Mouse (Mus musculus): ENCODE data around the gene Tulp3. TPM values are rescaled to one million over a fixed set of nuclear protein-coding genes. Genes with fewer than 3 reads are reported as not detected.

Tulp3 gene
- 3.9 and 5.2 TPM in 2 replicates for polyA plus RNA-seq (2012; ENCODE audit: insufficient read depth, insufficient read length, missing spikeins)

DNA sequence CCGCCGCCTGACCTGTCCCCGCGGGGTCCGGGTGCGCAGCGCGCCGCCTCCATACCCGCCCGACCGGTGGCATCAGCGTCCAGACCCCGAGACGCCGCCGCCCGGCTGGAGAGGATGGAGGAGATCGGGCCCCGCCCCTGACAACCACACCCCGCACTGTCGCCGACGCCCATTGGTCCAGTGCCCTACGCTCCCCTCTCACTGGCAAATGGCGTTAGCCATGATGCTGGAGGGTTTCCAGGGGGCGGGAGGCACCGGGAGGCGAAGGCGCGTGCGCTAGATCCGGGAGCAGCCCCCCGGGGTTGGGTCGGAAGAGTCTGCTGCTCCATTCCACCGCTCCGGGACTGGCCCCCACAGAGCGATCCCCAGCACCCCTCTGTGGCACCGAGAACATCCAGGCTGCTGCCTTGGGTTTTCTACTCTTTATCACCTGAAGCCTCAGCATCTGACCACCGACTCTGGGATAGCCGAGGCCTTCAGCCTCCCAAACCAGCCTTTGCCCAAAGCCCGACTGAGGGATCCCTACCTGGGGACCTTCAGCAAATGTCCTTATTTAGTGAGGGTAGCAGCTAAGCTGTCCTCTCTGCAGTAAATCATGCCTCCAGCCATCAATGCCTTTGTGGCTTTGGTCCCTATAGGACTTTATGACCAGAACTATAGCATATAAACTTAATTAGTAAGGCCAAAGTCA, at the start of gene Tulp3:
Gene Tulp3 (minus strand): TSS at position 126 of the 691 bp plus-strand sequence.
- H3K4me1 ChIP-seq (ENCODE audit: control insufficient read depth, insufficient read depth, low read length): peaks cover 12% of the 10 kb centered on the region
- no peak for TF ChIP-seq POLR2A (IDR thresholded peaks at IDR 0.05; ENCODE audit: borderline replicate concordance, low read depth, low read length)
- H3K4me3 ChIP-seq (ENCODE audit: insufficient read depth, low read length): peak within 1 kb of the TSS; percentile 87
- H3K27ac ChIP-seq (ENCODE audit: insufficient read depth, low read depth, low read length): no peak within 1 kb of the TSS

DNA sequence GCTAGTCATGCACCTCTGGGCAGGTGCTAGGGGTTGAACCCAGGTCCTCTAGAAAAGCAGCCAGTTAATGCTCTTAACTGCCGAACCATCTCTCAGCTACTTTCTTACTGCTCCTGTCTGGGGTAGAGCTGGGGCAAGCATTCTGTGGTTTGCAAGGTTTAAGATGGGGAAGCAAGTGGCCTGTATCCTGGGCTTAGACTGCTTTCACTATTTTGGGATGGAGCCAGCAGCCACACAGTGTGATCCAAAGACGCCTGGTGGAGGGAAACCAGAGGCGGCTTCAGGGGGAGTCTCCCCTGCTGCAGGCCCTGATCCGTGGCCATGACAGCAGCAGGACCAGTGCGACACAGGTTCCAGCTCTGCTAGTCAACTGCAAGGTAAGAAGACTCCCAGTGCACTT, 49.1 kb upstream of the Tulp3 start:
- H3K4me1 ChIP-seq (ENCODE audit: control insufficient read depth, insufficient read depth, low read length): peaks cover 21% of the 10 kb centered on the region
- TF ChIP-seq POLR2A (IDR thresholded peaks at IDR 0.05; ENCODE audit: borderline replicate concordance, low read depth, low read length) (no peak), CTCF (IDR thresholded peaks at IDR 0.05; ENCODE audit: low read depth, low read length) (no peak)
- H3K4me3 ChIP-seq (ENCODE audit: insufficient read depth, low read length): no peak overlapping the region
- H3K27ac ChIP-seq (ENCODE audit: insufficient read depth, low read depth, low read length): no peak overlapping the region

DNA sequence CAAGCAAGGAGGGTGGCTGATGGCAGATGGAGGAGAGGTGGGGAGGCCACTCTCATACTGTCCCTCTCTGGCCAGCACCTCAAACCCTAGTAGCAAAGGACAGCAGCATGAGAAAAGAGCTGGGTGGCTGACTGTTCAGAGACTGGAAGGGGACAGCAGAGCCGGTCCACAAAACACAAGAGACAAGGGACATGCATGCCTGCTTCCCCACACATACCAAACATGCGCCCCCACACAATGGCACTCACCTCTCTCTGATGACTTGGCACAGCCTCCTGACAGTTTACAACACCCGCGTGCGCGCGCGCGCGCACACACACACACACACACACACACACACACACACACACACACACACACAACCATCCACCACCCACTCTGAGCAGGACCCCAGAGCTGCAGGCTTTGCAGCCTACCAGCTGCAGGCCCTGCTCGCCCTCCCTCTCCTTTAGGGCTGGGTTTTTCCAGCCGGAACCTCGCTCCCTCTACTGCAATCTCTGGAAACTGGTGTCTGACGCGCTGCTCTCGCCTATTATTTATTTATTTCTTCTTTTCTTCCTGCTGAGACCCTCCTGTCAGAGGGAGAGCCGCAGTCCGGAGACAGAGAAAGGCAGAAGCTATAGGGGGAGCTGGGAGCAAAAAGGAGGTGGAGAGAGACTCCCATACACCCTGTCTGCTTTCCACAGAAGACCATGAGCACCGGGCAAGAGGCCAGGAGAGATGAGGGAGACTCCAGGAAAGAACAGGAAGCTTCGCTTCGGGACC, 44.0 kb upstream of the Tulp3 start:
- Histone ChIP-seq H3K4me1 (ENCODE audit: control insufficient read depth, insufficient read depth, low read length) (no peaks in the 10 kb centered on the region), H3K4me3 (ENCODE audit: insufficient read depth, low read length) (no peak overlapping the region), H3K27ac (ENCODE audit: insufficient read depth, low read depth, low read length) (no peak overlapping the region)
- TF ChIP-seq POLR2A (IDR thresholded peaks at IDR 0.05; ENCODE audit: borderline replicate concordance, low read depth, low read length) (no peak), CTCF (IDR thresholded peaks at IDR 0.05; ENCODE audit: low read depth, low read length) (no peak)

- no peak within 1 kb of the TSS for H3K27ac ChIP-seq (ENCODE audit: insufficient read depth, low read depth, low read length)
- TF ChIP-seq CTCF (IDR thresholded peaks at IDR 0.05; ENCODE audit: low read depth, low read length): no peak
- no peak for TF ChIP-seq POLR2A (IDR thresholded peaks at IDR 0.05; ENCODE audit: borderline replicate concordance, low read depth, low read length)
- H3K4me3 ChIP-seq (ENCODE audit: insufficient read depth, low read length): no peak within 1 kb of the TSS
- no peaks in the 10 kb centered on the region for H3K4me1 ChIP-seq (ENCODE audit: control insufficient read depth, insufficient read depth, low read length)
These were observed 43.3 kb upstream of the Tulp3 start, which contains the start of gene Nrip2 for GRCm38 (mm10) chr6:128398996-128399395. Gene Nrip2, plus strand, starts transcription at chr6:128399296.

- TF ChIP-seq POLR2A (IDR thresholded peaks at IDR 0.05; ENCODE audit: borderline replicate concordance, low read depth, low read length): no peak
- no peak for TF ChIP-seq CTCF (IDR thresholded peaks at IDR 0.05; ENCODE audit: low read depth, low read length)
- Histone ChIP-seq H3K4me1 (ENCODE audit: control insufficient read depth, insufficient read depth, low read length) (no peaks in the 10 kb centered on the region), H3K4me3 (ENCODE audit: insufficient read depth, low read length) (no peak overlapping the region), H3K27ac (ENCODE audit: insufficient read depth, low read depth, low read length) (no peak overlapping the region)
These were observed 42.1 kb upstream of the Tulp3 start for GRCm38 (mm10) chr6:128397574-128398261.

DNA sequence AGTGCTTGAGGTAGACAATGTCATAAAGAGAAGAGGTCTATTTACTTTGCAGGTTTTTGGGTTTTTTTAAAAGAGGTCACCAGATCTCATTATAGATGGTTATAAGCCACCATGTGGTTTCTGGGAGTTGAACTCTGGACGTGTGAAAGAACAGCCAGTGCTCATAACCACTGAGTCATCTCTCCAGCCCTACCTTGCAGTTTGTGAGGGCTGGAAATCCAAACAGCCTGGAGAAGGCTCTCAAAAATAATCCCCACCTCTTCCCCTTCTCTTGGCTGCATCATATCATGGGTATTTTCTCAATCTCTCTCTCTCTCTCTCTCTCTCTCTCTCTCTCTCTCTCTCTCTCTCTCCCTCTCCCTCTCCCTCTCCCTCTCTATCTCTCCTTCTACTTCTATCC, 35.0 kb upstream of the Tulp3 start:
- TF ChIP-seq CTCF (IDR thresholded peaks at IDR 0.05; ENCODE audit: low read depth, low read length): no peak
- TF ChIP-seq POLR2A (IDR thresholded peaks at IDR 0.05; ENCODE audit: borderline replicate concordance, low read depth, low read length): no peak
- Histone ChIP-seq H3K4me1 (ENCODE audit: control insufficient read depth, insufficient read depth, low read length) (no peaks in the 10 kb centered on the region), H3K4me3 (ENCODE audit: insufficient read depth, low read length) (no peak overlapping the region), H3K27ac (ENCODE audit: insufficient read depth, low read depth, low read length) (no peak overlapping the region)

GRCm38 (mm10) chr6:128389185-128389584, 33.5 kb upstream of the Tulp3 start:
- H3K27ac ChIP-seq (ENCODE audit: insufficient read depth, low read depth, low read length): no peak overlapping the region
- no peaks in the 10 kb centered on the region for H3K4me1 ChIP-seq (ENCODE audit: control insufficient read depth, insufficient read depth, low read length)
- no peak for TF ChIP-seq POLR2A (IDR thresholded peaks at IDR 0.05; ENCODE audit: borderline replicate concordance, low read depth, low read length)
- no peak for TF ChIP-seq CTCF (IDR thresholded peaks at IDR 0.05; ENCODE audit: low read depth, low read length)
- H3K4me3 ChIP-seq (ENCODE audit: insufficient read depth, low read length): no peak overlapping the region

DNA sequence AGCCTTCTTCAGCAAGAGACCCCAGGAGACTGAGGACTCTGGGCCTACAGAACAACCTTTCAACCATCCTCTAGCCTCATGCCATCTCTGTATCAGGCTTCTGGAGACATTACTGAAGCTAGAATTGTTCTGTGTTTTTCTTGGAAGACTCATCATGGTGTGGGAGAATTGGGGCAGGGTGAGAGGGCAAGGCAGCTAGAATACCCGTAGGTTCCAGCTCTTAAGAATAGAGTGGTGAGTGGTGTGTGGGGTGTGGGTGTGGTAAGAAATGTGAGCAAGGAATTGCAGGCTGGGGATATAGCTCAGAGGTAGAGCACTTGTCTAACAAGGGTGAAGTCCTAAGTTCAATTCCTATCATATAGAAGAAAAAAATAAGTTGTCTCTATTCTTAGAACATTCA, 29.4 kb upstream of the Tulp3 start:
- Histone ChIP-seq H3K27ac (ENCODE audit: insufficient read depth, low read depth, low read length) (no peak overlapping the region), H3K4me1 (ENCODE audit: control insufficient read depth, insufficient read depth, low read length) (peaks cover 19% of the 10 kb centered on the region), H3K4me3 (ENCODE audit: insufficient read depth, low read length) (no peak overlapping the region)
- TF ChIP-seq POLR2A (IDR thresholded peaks at IDR 0.05; ENCODE audit: borderline replicate concordance, low read depth, low read length): no peak
- TF ChIP-seq CTCF (IDR thresholded peaks at IDR 0.05; ENCODE audit: low read depth, low read length): no peak

DNA sequence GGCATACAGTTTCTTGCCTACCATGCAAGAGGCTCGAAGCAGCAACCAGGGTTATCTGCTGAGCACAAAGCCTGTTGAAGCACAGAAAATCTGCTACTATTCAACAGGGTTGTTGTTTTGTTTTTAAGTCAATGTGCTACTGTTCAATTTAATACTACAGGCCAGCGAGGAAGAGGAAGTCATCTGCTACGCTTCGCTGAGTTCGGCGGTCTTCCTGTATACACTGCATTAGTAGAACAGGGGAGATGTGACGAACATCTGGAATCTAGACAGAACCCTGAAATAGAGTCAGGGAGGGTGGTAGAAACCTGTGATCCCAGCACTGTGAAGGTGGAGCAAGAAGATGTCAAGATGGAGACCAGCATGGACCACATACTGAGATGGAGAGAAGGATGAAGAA, 28.1 kb upstream of the Tulp3 start:
- Histone ChIP-seq H3K27ac (ENCODE audit: insufficient read depth, low read depth, low read length) (no peak overlapping the region), H3K4me3 (ENCODE audit: insufficient read depth, low read length) (no peak overlapping the region), H3K4me1 (ENCODE audit: control insufficient read depth, insufficient read depth, low read length) (peaks cover 27% of the 10 kb centered on the region)
- no peak for TF ChIP-seq POLR2A (IDR thresholded peaks at IDR 0.05; ENCODE audit: borderline replicate concordance, low read depth, low read length)
- no peak for TF ChIP-seq CTCF (IDR thresholded peaks at IDR 0.05; ENCODE audit: low read depth, low read length)

Measured in bone marrow macrophage, adult 2 months (primary cell).